ENCODE assay signal across 8 mouse cellular contexts in genomic region chr7:98481066-98481734, GRCm38 (mm10). TPM values are rescaled to one million over a fixed set of nuclear protein-coding genes. Genes with fewer than 3 reads are reported as not detected.
DNase-seq lines count a peak whose midpoint lies in the region; ATAC-seq lines count a peak whose summit lies in the region.

No protein-coding gene starts in this region.

- peak; percentile 36 for DNase-seq in MEL-GATA-1-ER (ENCODE audit: extremely low read depth, low read depth)
- peak; percentile 78 for DNase-seq in cerebellum, adult 11 months
- peak; percentile 91 for DNase-seq in heart, postnatal 4 days
- peak; percentile 79 for DNase-seq in layer of hippocampus, adult 11-12 months (ENCODE audit: low spot score)
- DNase-seq in lung, postnatal 10 days: peak; percentile 90
- peak; percentile 68 for DNase-seq in ovary, postnatal 14 days (ENCODE audit: low spot score)
- DNase-seq in thymus, postnatal 14 days: peak; percentile 86

- no peaks in the 10 kb centered on the region for H3K36me3 ChIP-seq in forebrain, embryonic 16.5 days (ENCODE audit: control insufficient read depth, insufficient read depth)

- no peak overlapping the region for H3K4me2 ChIP-seq in forebrain, embryonic 16.5 days (ENCODE audit: low read length)

- H3K4me3 ChIP-seq in forebrain, embryonic 16.5 days (replicated peaks; ENCODE audit: low read length): no peak overlapping the region

- H3K9ac ChIP-seq in forebrain, embryonic 16.5 days (replicated peaks; ENCODE audit: low read depth, low read length): no peak overlapping the region

- H3K9me3 ChIP-seq in forebrain, embryonic 16.5 days (ENCODE audit: control insufficient read depth, low read length): no peaks in the 10 kb centered on the region

- no peaks in the 10 kb centered on the region for H3K27me3 ChIP-seq in forebrain, embryonic 16.5 days (replicated peaks; ENCODE audit: control insufficient read depth, insufficient read depth, low read length)

- H3K4me1 ChIP-seq in forebrain, embryonic 16.5 days (replicated peaks; ENCODE audit: control insufficient read depth, insufficient read depth, low read length): no peaks in the 10 kb centered on the region

- ATAC-seq in forebrain, embryonic 16.5 days: peak; percentile 66

- H3K27ac ChIP-seq in forebrain, embryonic 16.5 days (ENCODE audit: low read length): no peak overlapping the region

- WGBS in forebrain, embryonic 16.5 days: 16% methylated on average over 9 of the region's 9 CpGs

RNA-seq across cellular contexts. Expression of gene Lrrc32, which starts 7.9 kb away (rescaled TPM):
- 2.6 and 2.8 TPM in 2 replicates for polyA plus RNA-seq in forebrain, embryonic 16.5 days (2015; fragmentation: Nextera tagmentation; extraction: Ambion mirVana)
- total RNA-seq in heart, postnatal 4 days (2021): 10 to 100 TPM; 17.3 to 18.6 TPM

RNA-seq across cellular contexts. Expression of gene Gucy2d, which starts 41.0 kb away (rescaled TPM):
- not detected in 2 replicates for polyA plus RNA-seq in forebrain, embryonic 16.5 days (2015; fragmentation: Nextera tagmentation; extraction: Ambion mirVana)
- total RNA-seq in heart, postnatal 4 days (2021): not detected

Comparison
In these comparisons a context has a peak if more than half of its experiments do, and no peak if none do; other contexts are left out.
1. DNase-seq: peak in every context shown above with its lines; median percentile 91 in heart, postnatal 4 days; 90 in lung, postnatal 10 days; 86 in thymus, postnatal 14 days; 79 in layer of hippocampus, adult 11-12 months; 78 in cerebellum, adult 11 months; 68 in ovary, postnatal 14 days; 36 in MEL-GATA-1-ER.